Mouse (Mus musculus): ENCODE measurements at regions not wholly inside any gene's neighbourhood (a gene's known extent, or its start where the extent isn't known, plus 50 kb on each side); places are given as distances from the start of the nearest gene placed in this dataset.

- TF ChIP-seq POLR2A (IDR thresholded peaks at IDR 0.05; ENCODE audit: low read depth, low read length) (no peak), CTCF (IDR thresholded peaks at IDR 0.05; ENCODE audit: extremely low read depth, insufficient read length, insufficient replicate concordance, low read depth, low read length) (no peak)
Observed at GRCm38 (mm10) chr6:135539791-135540646, 177.7 kb downstream of the Emp1 start.

Measured in small intestine, adult 2 months (tissue).